Mouse (Mus musculus) left cerebral cortex, adult 6 months (tissue): ENCODE measurements around the gene Rfc1. TPM values are rescaled to one million over a fixed set of nuclear protein-coding genes. Genes with fewer than 3 reads are reported as not detected.

Experiments used
- long read RNA-seq, 2 experiments: library from polyadenylated mRNA; unstranded; transcript quantifications; one replicate each; pipeline ENCODE4 v2.0.0; 2019 to 2020
- polyA plus RNA-seq: library from polyadenylated mRNA; unstranded; fragments of <200 nt; fragmentation: Nextera tagmentation; gene quantifications from 2 replicates; pipeline ENCODE4 v1.2.3, GENCODE M21; 2021

Gene Rfc1
- 31.9 and 34.4 TPM in 2 replicates for polyA plus RNA-seq
- long read RNA-seq, experiment 1, full-length matches to known transcripts: 15 of 68 reads
- long read RNA-seq, experiment 1, partial matches to known transcripts: 42 of 68 reads
- long read RNA-seq, experiment 1, other reads (novel, unspliced or antisense): 11 of 68 reads
- long read RNA-seq, experiment 2, transcript Rfc1-205 (4 exons, 485 nt): major isoform, 9 of 55 reads
- long read RNA-seq, experiment 2, partial matches to known transcripts: 40 of 55 reads
- long read RNA-seq, experiment 2, other reads (novel, unspliced or antisense): 6 of 55 reads

DNA sequence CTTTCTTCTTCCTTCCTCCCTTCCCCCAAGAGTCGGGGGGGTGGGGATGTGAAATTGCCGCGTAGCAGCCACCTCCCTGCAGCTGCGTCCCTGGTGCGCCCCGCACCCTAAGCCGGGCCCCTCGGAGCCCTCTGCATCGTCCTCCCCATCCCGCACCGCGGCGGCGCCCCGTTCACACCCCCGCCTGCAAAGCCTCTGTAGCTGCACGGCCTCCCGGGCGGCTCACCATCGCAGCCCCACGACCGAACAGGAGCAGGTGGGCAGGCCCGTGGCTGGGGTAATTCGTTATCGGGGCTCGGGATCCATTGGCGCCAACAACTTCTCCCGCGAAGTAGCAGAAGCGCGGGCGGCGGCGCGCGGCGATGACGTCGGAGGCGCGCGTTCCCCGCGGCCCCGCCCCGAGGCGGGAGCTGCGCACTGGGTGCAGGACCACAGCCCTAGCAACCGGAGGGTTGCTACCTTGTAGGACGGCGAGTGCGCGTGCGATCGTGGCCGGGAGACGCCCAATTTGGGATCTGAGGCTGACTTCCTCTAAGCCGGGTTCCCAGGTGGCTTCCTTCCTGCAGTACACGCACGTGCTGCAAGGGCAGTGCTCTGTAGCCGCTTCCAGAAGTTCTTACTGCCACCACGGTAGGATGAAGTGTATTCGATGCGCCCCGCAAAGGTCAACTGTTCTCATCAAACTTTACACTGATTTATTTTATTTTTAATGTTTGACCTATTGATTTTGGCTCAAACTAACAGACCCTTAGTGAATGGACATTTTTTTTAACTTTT is at the start of gene Rfc1:
Gene Rfc1, minus strand, starts transcription at position 373 of the 777 bp plus-strand sequence.

DNA sequence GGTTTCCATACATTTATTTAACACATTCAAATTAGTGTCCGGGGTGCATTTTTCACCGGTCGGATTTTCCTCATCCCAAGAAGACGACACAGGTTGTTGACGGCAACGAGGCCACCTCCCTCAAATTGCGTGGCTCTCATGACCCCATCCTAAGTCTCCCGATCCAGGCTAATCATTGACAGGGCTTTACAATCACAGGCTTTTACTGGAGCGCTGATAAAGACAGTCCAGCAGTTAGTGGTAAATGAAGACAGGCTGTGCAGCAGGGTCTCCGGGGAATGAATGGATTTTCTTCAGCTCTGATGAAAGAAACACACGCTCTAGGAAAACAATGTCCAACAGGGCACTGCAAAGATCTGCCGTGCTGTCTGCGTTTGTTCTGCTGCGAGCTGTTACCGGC is 12.7 kb upstream of the Rfc1 start, which contains the start of gene Klb:
Gene Klb, plus strand, starts transcription at position 147 of the 400 bp plus-strand sequence.

Other genes starting within 250 kb of the Rfc1 start
- gene Tmem156, start 243.5 kb downstream of the Rfc1 start, polyA plus RNA-seq: 0.40 TPM in 1 of 2 replicates, not detected in the other
- gene Klhl5, start 228.1 kb downstream of the Rfc1 start, polyA plus RNA-seq: 12.1 and 12.3 TPM in 2 replicates
- gene Wdr19, start 136.0 kb downstream of the Rfc1 start, polyA plus RNA-seq: 6.6 and 7.2 TPM in 2 replicates
- not detected in 2 replicates for gene Klb, start 12.6 kb upstream of the Rfc1 start, polyA plus RNA-seq
- 2,083 and 2,314 TPM in 2 replicates for gene Rpl9, start 55.8 kb upstream of the Rfc1 start, polyA plus RNA-seq
- gene Lias, start 55.8 kb upstream of the Rfc1 start, polyA plus RNA-seq: 44.2 and 53.2 TPM in 2 replicates
- gene Ugdh, start 100.3 kb upstream of the Rfc1 start, polyA plus RNA-seq: 9.7 and 13.4 TPM in 2 replicates
- gene Gm43552, start 157.2 kb upstream of the Rfc1 start, polyA plus RNA-seq: 2.7 TPM in 1 of 2 replicates, not detected in the other
- 214 and 251 TPM in 2 replicates for gene Smim14, start 201.5 kb upstream of the Rfc1 start, polyA plus RNA-seq
- 73.2 and 74.7 TPM in 2 replicates for gene Ube2k, start 201.6 kb upstream of the Rfc1 start, polyA plus RNA-seq